Mouse (Mus musculus) layer of hippocampus, postnatal 36 days (tissue): ENCODE results near the gene Ube2i. TPM values are rescaled to one million over a fixed set of nuclear protein-coding genes. Genes with fewer than 3 reads are reported as not detected.

Experiments
- DNase-seq, 2 experiments: peaks; one replicate each; pipeline ENCODE4 v3.0.0; 2022
- microRNA-seq, 2 experiments: library from miRNA; unstranded; fragments of <30 nt; microRNA quantifications; one replicate each; pipeline ENCODE4 v1.2.0; 2021
- total RNA-seq, 2 experiments: library from RNA; stranded (reverse); gene quantifications; 2 replicates each; pipeline ENCODE4 v1.2.3; 2021

The Ube2i gene
- total RNA-seq, 2 experiments from 2014 or later, result 234 to 241 TPM

DNA sequence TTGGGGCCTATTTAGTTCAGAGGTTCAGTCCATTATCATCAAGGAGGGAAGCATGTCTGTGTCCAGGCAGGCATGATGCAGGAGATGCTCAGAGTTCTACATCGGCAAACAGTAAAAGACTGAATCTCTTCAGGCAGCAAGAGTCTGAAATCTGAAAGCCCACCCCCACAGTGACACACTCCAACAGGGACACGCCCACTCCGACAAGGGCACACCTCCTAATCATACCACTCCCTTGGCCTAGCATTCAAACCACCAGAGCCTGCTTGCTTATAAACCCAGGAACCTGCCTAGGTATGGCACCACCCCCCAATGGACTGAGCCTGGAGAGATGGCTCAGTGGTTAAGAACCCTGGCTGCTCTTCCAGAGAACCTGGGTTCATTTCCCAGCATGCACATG lies 59.0 kb downstream of the Ube2i start:
- no peak for DNase-seq

Small RNA genes within 50 kb of the gene (microRNA-seq; reads per million reads assigned to microRNA genes)
- 17.8 to 28.1 reads per million in 2 experiments for gene Mir3547

Other genes with a start within 250 kb of the Ube2i start
- gene Tmem204, start 191.0 kb downstream of the Ube2i start, total RNA-seq, result 1 to 10 TPM; 7.7 to 8.2 TPM
- gene Telo2, start 158.7 kb downstream of the Ube2i start, total RNA-seq, result 10 to 100 TPM; 36.6 to 37.8 TPM
- gene Ptx4, start 153.9 kb downstream of the Ube2i start, total RNA-seq, result 1 to 10 TPM; 2.3 to 2.5 TPM
- gene Clcn7, start 141.2 kb downstream of the Ube2i start, total RNA-seq, result 10 to 100 TPM; 52.3 to 53.0 TPM
- gene Ccdc154, start 112.2 kb downstream of the Ube2i start, total RNA-seq, result under 1 TPM; 0.15 TPM
- gene Gm38655, start 99.2 kb downstream of the Ube2i start, total RNA-seq, result not detected
- gene BC003965, start 90.1 kb downstream of the Ube2i start, total RNA-seq, result 10 to 100 TPM; 20.3 to 22.6 TPM
- gene Unkl, start 86.2 kb downstream of the Ube2i start, total RNA-seq, result 10 to 100 TPM; 39.4 to 44.6 TPM
- 10 to 100 TPM; 67.3 to 72.2 TPM for gene Gnptg, start 34.5 kb downstream of the Ube2i start, total RNA-seq
- gene Tsr3, start 34.5 kb downstream of the Ube2i start, total RNA-seq, result 10 to 100 TPM; 23.5 to 25.5 TPM
- gene Baiap3, start 18.3 kb downstream of the Ube2i start, total RNA-seq, result 1 to 10 TPM; 6.2 to 7.7 TPM
- gene Prss34, start 23.8 kb upstream of the Ube2i start, total RNA-seq, result not detected
- not detected for gene Prss28, start 34.0 kb upstream of the Ube2i start, total RNA-seq
- not detected for gene Prss29, start 44.0 kb upstream of the Ube2i start, total RNA-seq
- under 1 TPM in 1 of 2 experiments, not detected in 1; 0.56 TPM for gene Tpsab1, start 70.9 kb upstream of the Ube2i start, total RNA-seq
- under 1 TPM in 1 of 2 experiments, not detected in 1; 0.96 TPM for gene Tpsb2, start 91.7 kb upstream of the Ube2i start, total RNA-seq
- not detected for gene Tpsg1, start 94.7 kb upstream of the Ube2i start, total RNA-seq
- gene Cacna1h, start 159.2 kb upstream of the Ube2i start, total RNA-seq, result 100 to 1,000 TPM; 107 to 127 TPM
- 1 to 10 TPM; 1.2 to 2.8 TPM for gene Tekt4, start 180.0 kb upstream of the Ube2i start, total RNA-seq
- gene Sstr5, start 222.7 kb upstream of the Ube2i start, total RNA-seq, result under 1 TPM in 1 of 2 experiments, not detected in 1; 0.23 TPM